Mouse (Mus musculus) E14TG2a.4 (cell line): ENCODE results near the gene Gm37240.

Experiments
- CTCF ChIP-seq: conservative IDR thresholded peaks from 2 replicates; pipeline ENCODE4 v1.5.1; 2014; ENCODE audit warnings: low read length
- POU5F1 ChIP-seq: IDR thresholded peaks from 2 replicates; pipeline ENCODE4 v1.6.1; 2014; ENCODE audit warnings: low read length, borderline replicate concordance

GRCm38 (mm10) chr3:84837984-84838383 is 1049.3 kb downstream of the Gm37240 start:
- TF ChIP-seq CTCF (no peak), POU5F1 (no peak)
